Mouse (Mus musculus) forebrain, embryonic 10.5 days (tissue): ENCODE results near the gene Gm10577. TPM values are rescaled to one million over a fixed set of nuclear protein-coding genes. Genes with fewer than 3 reads are reported as not detected.
A peak's percentile ranks its signal among the peaks of the same experiment; 100 is the strongest.

Experiments used
- DNase-seq: peaks from one replicate; pipeline ENCODE4 v3.0.0-alpha.2; 2017; ENCODE audit warnings: low spot score; ENCODE audit errors: extremely low spot score
- H3K27ac ChIP-seq: fragments of 300-500 bp; sonication (generic); 2 replicates; pipeline ENCODE4 v1.5.1; 2016; ENCODE audit warnings: mild to moderate bottlenecking
- H3K27me3 ChIP-seq: fragments of 300-500 bp; sonication (generic); 2 replicates; pipeline ENCODE4 v1.6.1; 2016; ENCODE audit warnings: mild to moderate bottlenecking; ENCODE audit not compliant: poor library complexity, severe bottlenecking
- H3K36me3 ChIP-seq: fragments of 300-500 bp; sonication (generic); replicated peaks from 2 replicates; pipeline ENCODE4 v1.6.1; 2016; ENCODE audit warnings: mild to moderate bottlenecking, moderate library complexity
- H3K4me1 ChIP-seq: fragments of 300-500 bp; sonication (generic); 2 replicates; pipeline ENCODE4 v1.6.1; 2016
- H3K4me3 ChIP-seq: fragments of 300-500 bp; sonication (generic); 2 replicates; pipeline ENCODE4 v1.5.1; 2016; ENCODE audit warnings: mild to moderate bottlenecking, moderate library complexity
- H3K9me3 ChIP-seq: fragments of 300-500 bp; sonication (generic); 2 replicates; pipeline ENCODE4 v1.6.1; 2016; ENCODE audit warnings: mild to moderate bottlenecking, moderate library complexity
- WGBS: fragments of 180-500 bp; shearing (Covaris S2); methylation state at CpG from one replicate; pipeline ENCODE4 v1.1.7; 2016; 5-methylcytosine and 5-hydroxymethylcytosine counted together
- polyA plus RNA-seq: library from polyadenylated mRNA; unstranded; fragments of >200 nt; fragmentation: Nextera tagmentation; extraction: Ambion mirVana; gene quantifications from 2 replicates; pipeline ENCODE4 v1.2.1, GENCODE M21; 2016

The Gm10577 gene
- polyA plus RNA-seq, 1 experiment from 2014 or later, result not detected

- H3K4me1 ChIP-seq, result 0 out of 2 replicates have a peak, but pooled peaks cover 5% of the 10 kb centered on the region
- peaks cover 14% of the 10 kb centered on the region for H3K9me3 ChIP-seq
- no peaks in the 10 kb centered on the region for H3K27me3 ChIP-seq
- H3K4me3 ChIP-seq, result no peak overlapping the region
- WGBS, result 78% methylated on average over 5 of the region's 5 CpGs
- H3K36me3 ChIP-seq, result 0 out of 2 replicates have a peak, but pooled peaks cover 2% of the 10 kb centered on the region
- DNase-seq, result no peak
- H3K27ac ChIP-seq, result no peak overlapping the region
These were observed 6.1 kb upstream of the Gm10577 start for GRCm38 (mm10) chr4:101026566-101026965.

GRCm38 (mm10) chr4:101017806-101018205 lies 2.7 kb downstream of the Gm10577 start:
- Histone ChIP-seq H3K27ac (no peak overlapping the region), H3K27me3 (no peaks in the 10 kb centered on the region), H3K9me3 (peaks cover 15% of the 10 kb centered on the region), H3K4me1 (no peaks in the 10 kb centered on the region), H3K36me3 (0 out of 2 replicates have a peak, but pooled peaks cover under 1% of the 10 kb centered on the region), H3K4me3 (no peak overlapping the region)
- WGBS, result 93% methylated on average over 4 of the region's 4 CpGs
- DNase-seq, result no peak

GRCm38 (mm10) chr4:101009092-101009491 lies 11.4 kb downstream of the Gm10577 start:
- Histone ChIP-seq H3K36me3 (peaks cover 36% of the 10 kb centered on the region), H3K9me3 (no peaks in the 10 kb centered on the region), H3K4me3 (no peak overlapping the region), H3K27me3 (no peaks in the 10 kb centered on the region), H3K27ac (0 out of 2 replicates have a peak overlapping the region, but pooled peaks have one; percentile 21), H3K4me1 (peaks cover 22% of the 10 kb centered on the region)
- WGBS, result 89% methylated on average over 4 of the region's 4 CpGs
- DNase-seq, result no peak

GRCm38 (mm10) chr4:101008362-101008769 lies 12.1 kb downstream of the Gm10577 start:
- Histone ChIP-seq H3K27me3 (no peaks in the 10 kb centered on the region), H3K9me3 (no peaks in the 10 kb centered on the region), H3K27ac (no peak overlapping the region), H3K4me1 (peaks cover 22% of the 10 kb centered on the region), H3K36me3 (peaks cover 44% of the 10 kb centered on the region), H3K4me3 (no peak overlapping the region)
- DNase-seq, result no peak
- WGBS, result 34% methylated on average over 5 of the region's 5 CpGs

GRCm38 (mm10) chr4:101002961-101003360 lies 17.5 kb downstream of the Gm10577 start:
- no peak for DNase-seq
- H3K27me3 ChIP-seq, result no peaks in the 10 kb centered on the region
- H3K4me3 ChIP-seq, result no peak overlapping the region
- H3K9me3 ChIP-seq, result no peaks in the 10 kb centered on the region
- WGBS, result 94% methylated on average over 16 of the region's 16 CpGs
- peaks cover 10% of the 10 kb centered on the region for H3K4me1 ChIP-seq
- H3K27ac ChIP-seq, result no peak overlapping the region
- H3K36me3 ChIP-seq, result peaks cover 86% of the 10 kb centered on the region

GRCm38 (mm10) chr4:101001073-101001472 lies 19.4 kb downstream of the Gm10577 start:
- Histone ChIP-seq H3K36me3 (peaks cover 89% of the 10 kb centered on the region), H3K4me3 (no peak overlapping the region), H3K4me1 (no peaks in the 10 kb centered on the region), H3K9me3 (no peaks in the 10 kb centered on the region), H3K27me3 (no peaks in the 10 kb centered on the region), H3K27ac (no peak overlapping the region)
- DNase-seq, result no peak
- 89% methylated on average over 6 of the region's 6 CpGs for WGBS

GRCm38 (mm10) chr4:101000622-101001021 lies 19.9 kb downstream of the Gm10577 start:
- Histone ChIP-seq H3K36me3 (peaks cover 89% of the 10 kb centered on the region), H3K4me3 (no peak overlapping the region), H3K27ac (no peak overlapping the region), H3K27me3 (no peaks in the 10 kb centered on the region), H3K9me3 (no peaks in the 10 kb centered on the region), H3K4me1 (peaks cover 2% of the 10 kb centered on the region; the same call in 1 of the 2 replicates)
- WGBS, result 90% methylated on average over 3 of the region's 3 CpGs
- no peak for DNase-seq

- H3K36me3 ChIP-seq, result peaks cover 87% of the 10 kb centered on the region
- no peak overlapping the region for H3K27ac ChIP-seq
- no peaks in the 10 kb centered on the region for H3K27me3 ChIP-seq
- no peaks in the 10 kb centered on the region for H3K9me3 ChIP-seq
- H3K4me1 ChIP-seq, result peaks cover 6% of the 10 kb centered on the region; the same call in 1 of the 2 replicates
- H3K4me3 ChIP-seq, result no peak overlapping the region
- 83% methylated on average over 8 of the region's 8 CpGs for whole genome bisulfite sequencing
- no peak for DNase-seq
These were observed 21.6 kb downstream of the Gm10577 start for GRCm38 (mm10) chr4:100998906-100999305.

GRCm38 (mm10) chr4:100998145-100998544 lies 22.4 kb downstream of the Gm10577 start:
- 21% methylated on average over 2 of the region's 2 CpGs for WGBS

GRCm38 (mm10) chr4:100996060-100996651 lies 24.3 kb downstream of the Gm10577 start:
- WGBS, result 87% methylated on average over 4 of the region's 4 CpGs
- peaks cover 86% of the 10 kb centered on the region for H3K36me3 ChIP-seq
- DNase-seq, result no peak

More at GRCm38 (mm10) chr4:100998145-100998544, 22.4 kb downstream of the Gm10577 start:
- peaks cover 86% of the 10 kb centered on the region for H3K36me3 ChIP-seq
- peak; percentile 39 for DNase-seq
- no peaks in the 10 kb centered on the region for H3K27me3 ChIP-seq
- H3K4me1 ChIP-seq, result peaks cover 6% of the 10 kb centered on the region; the same call in 1 of the 2 replicates
- no peak overlapping the region for H3K4me3 ChIP-seq
- H3K27ac ChIP-seq, result no peak overlapping the region
- H3K9me3 ChIP-seq, result no peaks in the 10 kb centered on the region

GRCm38 (mm10) chr4:100995617-100996016 lies 24.9 kb downstream of the Gm10577 start:
- no peaks in the 10 kb centered on the region for H3K27me3 ChIP-seq
- WGBS, result 88% methylated on average over 5 of the region's 5 CpGs
- no peak overlapping the region for H3K27ac ChIP-seq
- H3K4me3 ChIP-seq, result no peak overlapping the region
- DNase-seq, result no peak
- H3K4me1 ChIP-seq, result peaks cover 12% of the 10 kb centered on the region
- H3K9me3 ChIP-seq, result no peaks in the 10 kb centered on the region
- H3K36me3 ChIP-seq, result peaks cover 87% of the 10 kb centered on the region

More at GRCm38 (mm10) chr4:100996060-100996651, 24.3 kb downstream of the Gm10577 start:
- H3K4me3 ChIP-seq, result no peak overlapping the region
- H3K27me3 ChIP-seq, result no peaks in the 10 kb centered on the region
- H3K27ac ChIP-seq, result no peak overlapping the region
- H3K4me1 ChIP-seq, result peaks cover 7% of the 10 kb centered on the region
- no peaks in the 10 kb centered on the region for H3K9me3 ChIP-seq

- peaks cover 21% of the 10 kb centered on the region for H3K4me1 ChIP-seq
- H3K4me3 ChIP-seq, result no peak overlapping the region
- peaks cover 87% of the 10 kb centered on the region for H3K36me3 ChIP-seq
- H3K27ac ChIP-seq, result peak overlapping the region; percentile 21; the same call in 1 of the 2 replicates
- H3K9me3 ChIP-seq, result no peaks in the 10 kb centered on the region
- H3K27me3 ChIP-seq, result no peaks in the 10 kb centered on the region
- 89% methylated on average over 18 of the region's 18 CpGs for WGBS
- no peak for DNase-seq
These were observed 25.8 kb downstream of the Gm10577 start for GRCm38 (mm10) chr4:100994442-100995255.

GRCm38 (mm10) chr4:100992086-100992485 lies 28.4 kb downstream of the Gm10577 start:
- WGBS, result 97% methylated on average over 6 of the region's 6 CpGs
- Histone ChIP-seq H3K36me3 (peaks cover 97% of the 10 kb centered on the region), H3K27me3 (no peaks in the 10 kb centered on the region), H3K27ac (no peak overlapping the region), H3K4me3 (no peak overlapping the region), H3K9me3 (no peaks in the 10 kb centered on the region), H3K4me1 (peaks cover 21% of the 10 kb centered on the region)
- DNase-seq, result no peak
